Mouse (Mus musculus): ENCODE data around the gene Plxna1. TPM values are rescaled to one million over a fixed set of nuclear protein-coding genes. Genes with fewer than 3 reads are reported as not detected.

The Plxna1 gene
- polyA plus RNA-seq, 1 experiment, result 27.1 TPM

DNA sequence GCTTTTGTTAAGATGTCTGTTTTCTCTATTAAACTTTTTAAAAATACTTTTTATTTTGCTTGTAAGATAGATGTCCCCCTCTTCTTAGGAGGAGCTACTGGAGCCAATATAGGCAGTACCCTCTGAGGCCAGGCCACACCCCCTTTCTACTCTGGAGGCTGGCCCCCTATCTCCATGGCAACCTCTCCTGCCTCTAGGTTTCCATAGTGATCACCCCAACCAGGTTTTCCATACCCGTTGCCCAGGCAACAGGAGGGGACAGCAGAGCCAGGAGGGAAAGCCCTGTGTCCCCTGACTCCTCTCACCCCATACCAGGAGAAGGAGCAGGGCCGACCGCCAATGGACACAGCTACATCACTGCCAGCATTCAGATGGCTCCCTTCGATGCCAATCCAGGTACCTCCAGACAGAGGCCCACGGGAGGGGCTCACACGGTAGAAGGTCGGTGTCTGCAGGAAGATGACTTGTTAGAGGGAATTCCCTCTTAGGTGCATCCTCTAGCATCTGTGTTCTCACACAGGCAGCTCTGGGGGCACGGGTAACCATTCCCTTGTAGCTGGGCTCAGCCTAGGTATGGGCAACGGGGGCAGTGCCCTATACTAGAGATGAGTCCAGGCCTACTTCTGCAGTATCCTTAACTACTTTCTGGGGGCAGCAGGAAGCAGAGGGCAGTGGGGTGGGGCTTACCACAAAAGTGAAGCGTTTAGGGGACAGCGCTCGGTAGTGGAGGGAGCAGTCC, 28.3 kb downstream of the Plxna1 start:
- TF ChIP-seq POLR2A (IDR thresholded peaks at IDR 0.05; ENCODE audit: control insufficient read depth, low read depth, low read length) (no peak), CTCF (IDR thresholded peaks at IDR 0.05; ENCODE audit: control insufficient read depth, insufficient read depth, insufficient replicate concordance, low read depth, low read length) (no peak)
- Histone ChIP-seq H3K4me3 (ENCODE audit: control insufficient read depth, low read depth, low read length) (no peak overlapping the region), H3K4me1 (ENCODE audit: control insufficient read depth, insufficient read depth, low read length) (no peaks in the 10 kb centered on the region), H3K27ac (ENCODE audit: control insufficient read depth, insufficient read depth, low read depth, low read length) (no peak overlapping the region), H3K27me3 (ENCODE audit: control insufficient read depth, insufficient read depth, low read length) (no peaks in the 10 kb centered on the region), H3K36me3 (ENCODE audit: control insufficient read depth, insufficient read depth, low read length) (no peaks in the 10 kb centered on the region)

DNA sequence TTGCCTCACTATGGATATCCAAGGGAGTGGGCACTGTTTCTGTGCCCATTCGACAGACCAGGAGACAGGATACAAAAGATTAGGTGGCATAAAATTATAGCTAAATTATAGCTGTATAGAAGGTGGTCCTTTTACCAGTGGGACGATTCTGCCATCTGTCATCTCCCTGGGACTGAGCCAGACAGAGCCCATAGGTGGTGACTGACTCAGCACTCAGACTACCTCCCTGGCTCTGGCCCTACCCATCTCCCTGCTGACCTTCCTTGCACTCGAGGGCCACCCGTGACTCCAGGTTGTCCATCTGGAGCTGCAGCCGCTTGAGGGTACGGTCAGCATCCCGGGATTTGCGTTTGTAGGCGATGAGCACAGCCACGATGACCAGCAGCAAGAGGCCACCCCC, 31.5 kb downstream of the Plxna1 start:
- no peaks in the 10 kb centered on the region for H3K36me3 ChIP-seq (ENCODE audit: control insufficient read depth, insufficient read depth, low read length)

DNA sequence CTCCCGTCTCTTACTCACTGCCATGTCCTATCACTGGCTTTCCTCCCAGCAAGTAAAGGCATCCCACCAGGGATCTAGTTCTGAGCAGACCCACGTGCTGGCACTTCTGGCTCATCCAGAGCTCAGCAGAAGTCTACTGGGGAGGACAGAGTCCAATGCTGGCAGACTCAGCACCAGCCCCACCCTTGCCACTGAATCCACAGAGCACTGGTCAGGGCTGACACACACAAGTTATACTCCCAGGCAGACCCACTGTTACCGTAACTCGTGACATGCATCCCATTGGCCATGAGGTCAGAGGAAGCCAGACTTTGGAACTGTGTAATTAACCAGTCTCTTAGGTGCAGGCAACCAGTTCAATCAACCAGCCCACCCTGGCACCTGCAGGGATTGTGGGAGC, 33.8 kb downstream of the Plxna1 start:
- Histone ChIP-seq H3K4me3 (ENCODE audit: control insufficient read depth, low read depth, low read length) (no peak overlapping the region), H3K36me3 (ENCODE audit: control insufficient read depth, insufficient read depth, low read length) (no peaks in the 10 kb centered on the region), H3K27me3 (ENCODE audit: control insufficient read depth, insufficient read depth, low read length) (no peaks in the 10 kb centered on the region), H3K27ac (ENCODE audit: control insufficient read depth, insufficient read depth, low read depth, low read length) (no peak overlapping the region), H3K4me1 (ENCODE audit: control insufficient read depth, insufficient read depth, low read length) (peaks cover 2% of the 10 kb centered on the region; the same call in 1 of the 2 replicates)
- TF ChIP-seq CTCF (IDR thresholded peaks at IDR 0.05; ENCODE audit: control insufficient read depth, insufficient read depth, insufficient replicate concordance, low read depth, low read length) (no peak), POLR2A (IDR thresholded peaks at IDR 0.05; ENCODE audit: control insufficient read depth, low read depth, low read length) (no peak)

More for the DNA sequence above, 31.5 kb downstream of the Plxna1 start:
- Histone ChIP-seq H3K4me3 (ENCODE audit: control insufficient read depth, low read depth, low read length) (no peak overlapping the region), H3K27me3 (ENCODE audit: control insufficient read depth, insufficient read depth, low read length) (no peaks in the 10 kb centered on the region), H3K4me1 (ENCODE audit: control insufficient read depth, insufficient read depth, low read length) (peaks cover 2% of the 10 kb centered on the region; the same call in 1 of the 2 replicates), H3K27ac (ENCODE audit: control insufficient read depth, insufficient read depth, low read depth, low read length) (no peak overlapping the region)
- TF ChIP-seq CTCF (IDR thresholded peaks at IDR 0.05; ENCODE audit: control insufficient read depth, insufficient read depth, insufficient replicate concordance, low read depth, low read length) (no peak), POLR2A (IDR thresholded peaks at IDR 0.05; ENCODE audit: control insufficient read depth, low read depth, low read length) (no peak)

DNA sequence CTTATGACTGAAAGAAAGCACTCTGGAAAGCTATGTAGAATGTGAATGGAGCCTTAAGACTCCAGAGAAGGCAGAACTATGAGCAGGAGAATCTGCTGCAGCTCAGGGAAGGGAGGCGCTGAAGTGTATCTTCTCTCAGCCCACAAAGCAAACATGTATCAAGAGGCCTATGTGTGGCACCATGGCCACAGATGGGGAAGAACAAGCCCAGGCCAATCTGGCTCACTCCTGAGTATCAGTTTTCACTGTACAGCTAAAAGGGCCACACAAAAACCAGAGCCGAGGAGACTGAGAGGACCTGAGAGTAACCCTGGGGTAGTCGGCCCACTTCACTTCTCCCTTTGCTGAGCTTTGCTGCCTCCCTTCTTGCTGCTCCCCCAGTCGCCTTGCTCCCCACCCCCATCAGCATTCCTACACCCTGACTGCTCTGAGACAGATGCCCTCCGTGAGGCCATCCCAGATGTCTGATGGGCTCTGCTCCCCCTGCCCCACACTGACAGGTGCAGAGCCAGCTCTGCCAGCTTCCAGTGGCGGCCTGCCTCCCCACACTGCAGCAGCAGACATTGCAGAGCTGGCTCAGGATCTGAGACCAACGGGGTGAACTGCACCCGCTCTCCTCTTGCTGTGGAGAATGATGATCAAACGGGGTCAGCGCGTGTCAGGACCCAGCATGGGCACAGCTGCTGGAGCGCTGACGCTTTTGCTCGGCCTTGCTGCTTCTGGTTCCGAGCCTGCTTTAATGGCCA, 34.5 kb downstream of the Plxna1 start:
- no peak overlapping the region for H3K27ac ChIP-seq (ENCODE audit: control insufficient read depth, insufficient read depth, low read depth, low read length)
- no peak for TF ChIP-seq POLR2A (IDR thresholded peaks at IDR 0.05; ENCODE audit: control insufficient read depth, low read depth, low read length)
- TF ChIP-seq CTCF (IDR thresholded peaks at IDR 0.05; ENCODE audit: control insufficient read depth, insufficient read depth, insufficient replicate concordance, low read depth, low read length), result no peak
- no peaks in the 10 kb centered on the region for H3K36me3 ChIP-seq (ENCODE audit: control insufficient read depth, insufficient read depth, low read length)

DNA sequence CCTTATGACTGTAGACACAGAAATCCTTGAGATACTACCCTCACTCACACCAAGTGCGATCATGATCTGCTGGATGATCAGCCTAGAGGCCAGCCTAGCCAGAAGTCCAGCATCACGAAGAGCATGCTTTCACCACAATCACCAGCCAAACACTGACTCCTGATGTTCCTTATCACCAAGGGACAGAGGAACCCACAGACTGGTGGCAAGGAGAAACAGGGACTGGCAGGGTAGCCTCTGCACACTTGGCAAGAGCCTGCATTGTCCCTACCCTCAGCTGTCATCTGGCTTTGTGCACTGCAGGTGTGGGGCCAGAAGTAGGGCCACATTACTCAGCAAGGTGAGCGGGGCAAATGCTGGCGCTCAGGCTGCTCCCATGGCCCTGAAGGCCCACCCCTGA, 37.6 kb downstream of the Plxna1 start:
- H3K36me3 ChIP-seq (ENCODE audit: control insufficient read depth, insufficient read depth, low read length), result no peaks in the 10 kb centered on the region
- no peak overlapping the region for H3K4me3 ChIP-seq (ENCODE audit: control insufficient read depth, low read depth, low read length)
- H3K27me3 ChIP-seq (ENCODE audit: control insufficient read depth, insufficient read depth, low read length), result no peaks in the 10 kb centered on the region
- no peak overlapping the region for H3K27ac ChIP-seq (ENCODE audit: control insufficient read depth, insufficient read depth, low read depth, low read length)
- TF ChIP-seq POLR2A (IDR thresholded peaks at IDR 0.05; ENCODE audit: control insufficient read depth, low read depth, low read length) (no peak), CTCF (IDR thresholded peaks at IDR 0.05; ENCODE audit: control insufficient read depth, insufficient read depth, insufficient replicate concordance, low read depth, low read length) (no peak)
- H3K4me1 ChIP-seq (ENCODE audit: control insufficient read depth, insufficient read depth, low read length), result peaks cover 5% of the 10 kb centered on the region

More for the DNA sequence above, 34.5 kb downstream of the Plxna1 start:
- no peak overlapping the region for H3K4me3 ChIP-seq (ENCODE audit: control insufficient read depth, low read depth, low read length)
- H3K27me3 ChIP-seq (ENCODE audit: control insufficient read depth, insufficient read depth, low read length), result no peaks in the 10 kb centered on the region
- H3K4me1 ChIP-seq (ENCODE audit: control insufficient read depth, insufficient read depth, low read length), result peaks cover 2% of the 10 kb centered on the region; the same call in 1 of the 2 replicates

DNA sequence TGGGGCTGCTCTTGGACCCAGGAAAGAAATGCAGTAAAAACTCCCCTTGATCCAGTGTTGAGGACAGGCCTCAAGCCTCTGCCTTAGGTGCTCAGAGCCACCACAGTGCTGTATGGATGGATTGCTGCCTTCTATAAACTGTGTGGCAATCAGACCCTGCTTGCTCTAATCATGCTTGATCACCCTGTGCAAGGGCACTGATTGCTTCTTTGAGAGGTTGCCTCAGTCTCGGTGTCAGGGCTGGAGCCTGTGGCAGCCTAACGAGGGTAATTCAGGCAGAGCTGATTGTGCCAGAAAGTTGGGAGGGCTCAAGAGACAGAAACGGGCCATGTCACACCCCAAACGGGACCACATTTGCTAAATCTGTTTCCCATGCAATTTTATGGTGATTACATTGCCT, 47.2 kb downstream of the Plxna1 start:
- no peaks in the 10 kb centered on the region for H3K4me1 ChIP-seq (ENCODE audit: control insufficient read depth, insufficient read depth, low read length)
- no peak overlapping the region for H3K27ac ChIP-seq (ENCODE audit: control insufficient read depth, insufficient read depth, low read depth, low read length)
- no peaks in the 10 kb centered on the region for H3K36me3 ChIP-seq (ENCODE audit: control insufficient read depth, insufficient read depth, low read length)
- TF ChIP-seq POLR2A (IDR thresholded peaks at IDR 0.05; ENCODE audit: control insufficient read depth, low read depth, low read length), result no peak
- no peaks in the 10 kb centered on the region for H3K27me3 ChIP-seq (ENCODE audit: control insufficient read depth, insufficient read depth, low read length)
- H3K4me3 ChIP-seq (ENCODE audit: control insufficient read depth, low read depth, low read length), result no peak overlapping the region

DNA sequence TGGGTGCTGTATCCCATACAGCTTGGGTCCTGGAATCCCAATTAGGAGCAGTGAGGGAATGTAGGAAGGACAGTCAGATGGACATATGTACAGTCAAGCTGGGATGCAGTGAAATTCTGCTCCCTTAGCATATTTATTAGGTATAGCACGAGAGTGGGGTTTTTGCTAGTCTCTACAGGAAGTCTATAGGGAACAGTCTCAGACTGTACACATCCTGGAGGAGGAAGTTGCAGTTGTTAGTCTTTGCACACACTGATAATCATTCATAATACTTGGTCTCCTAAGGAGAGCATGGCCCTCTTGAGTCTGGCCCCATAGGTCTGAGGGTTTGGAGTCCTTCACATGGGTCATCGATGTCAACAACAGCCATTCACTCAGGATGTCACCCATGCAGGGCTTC, 50.9 kb downstream of the Plxna1 start:
- Histone ChIP-seq H3K27me3 (ENCODE audit: control insufficient read depth, insufficient read depth, low read length) (no peaks in the 10 kb centered on the region), H3K4me1 (ENCODE audit: control insufficient read depth, insufficient read depth, low read length) (no peaks in the 10 kb centered on the region; the same call in 1 of the 2 replicates), H3K36me3 (ENCODE audit: control insufficient read depth, insufficient read depth, low read length) (no peaks in the 10 kb centered on the region), H3K4me3 (ENCODE audit: control insufficient read depth, low read depth, low read length) (no peak overlapping the region), H3K27ac (ENCODE audit: control insufficient read depth, insufficient read depth, low read depth, low read length) (no peak overlapping the region)
- no peak for TF ChIP-seq CTCF (IDR thresholded peaks at IDR 0.05; ENCODE audit: control insufficient read depth, insufficient read depth, insufficient replicate concordance, low read depth, low read length)
- no peak for TF ChIP-seq POLR2A (IDR thresholded peaks at IDR 0.05; ENCODE audit: control insufficient read depth, low read depth, low read length)
